In genomic region chr16:10821387-10821786, GRCm38 (mm10) we compare ENCODE assay signal across 22 mouse cellular contexts. TPM values are rescaled to one million over a fixed set of nuclear protein-coding genes. Genes with fewer than 3 reads are reported as not detected.
DNase-seq lines count a peak whose midpoint lies in the region; ATAC-seq lines count a peak whose summit lies in the region.
"Had no signal": no experiment of that assay in that cellular context is flagged by ENCODE, and none has a peak within 500 bp of the region (broad histone marks: within the 10 kb centered on the region; RNA-seq: fewer than 3 reads in every experiment).

No protein-coding gene starts in this region.

- DNase-seq in heart, adult 11 months: peak; percentile 96
- no peak for DNase-seq in heart, postnatal 10 days
- DNase-seq in kidney, adult 9 months: no peak
- peak; percentile 51 for DNase-seq in A20 (ENCODE audit: low read depth, low spot score)
- DNase-seq in adrenal gland, postnatal 4 days (ENCODE audit: low spot score in 2 of 2): no peak
- no peak for DNase-seq in cerebellum, adult 18-20 months
- DNase-seq: cerebellum, postnatal 25 days; forebrain, postnatal 0 days; gastrocnemius, adult 2 months; right cerebral cortex, postnatal 25 days had no signal

- WGBS in kidney, embryonic 15.5 days: 30% methylated on average over 4 of the region's 4 CpGs

- no peaks in the 10 kb centered on the region for H3K36me3 ChIP-seq in kidney, embryonic 15.5 days
- H3K36me3 ChIP-seq: hindbrain, embryonic 15.5 days had no signal

- peak overlapping the region; percentile 59 for H3K27ac ChIP-seq in kidney, embryonic 15.5 days
- H3K27ac ChIP-seq: gastrocnemius, adult 2 months; hindbrain, embryonic 15.5 days; layer of hippocampus, adult 2 months; left cerebral cortex, adult 2 months had no signal

- no peak overlapping the region for H3K9ac ChIP-seq in kidney, embryonic 15.5 days
- H3K9ac ChIP-seq: forebrain, postnatal 0 days; hindbrain, embryonic 15.5 days had no signal

- no peak overlapping the region for H3K4me2 ChIP-seq in kidney, embryonic 15.5 days
- H3K4me2 ChIP-seq: hindbrain, embryonic 15.5 days had no signal

- H3K27me3 ChIP-seq in kidney, embryonic 15.5 days: no peaks in the 10 kb centered on the region
- H3K27me3 ChIP-seq: hindbrain, embryonic 15.5 days; Patski had no signal

- peaks cover 15% of the 10 kb centered on the region for H3K4me1 ChIP-seq in kidney, embryonic 15.5 days
- H3K4me1 ChIP-seq: hindbrain, embryonic 15.5 days had no signal

- H3K9me3 ChIP-seq in kidney, embryonic 15.5 days (replicated peaks): no peaks in the 10 kb centered on the region
- H3K9me3 ChIP-seq: hindbrain, embryonic 15.5 days had no signal

- intact Hi-C loops in heart, postnatal 10 days (cut with DNase I): no loop called here

- peak; percentile 81 for ATAC-seq in kidney, embryonic 15.5 days (replicated peaks; ENCODE audit: low FRiP score)
- 0 out of 2 replicates have a peak, but pooled peaks have one; percentile 14 for ATAC-seq in neutrophil, adult 5-6 weeks (ENCODE audit: extremely low read depth, insufficient number of reproducible peaks, low FRiP score, poor library complexity, severe bottlenecking)
- ATAC-seq: forebrain, postnatal 0 days; lung, postnatal 0 days; Patski had no signal

- no peak overlapping the region for H3K4me3 ChIP-seq in kidney, embryonic 15.5 days (replicated peaks)
- H3K4me3 ChIP-seq: gastrocnemius, adult 2 months; hindbrain, embryonic 15.5 days; layer of hippocampus, adult 2 months; left cerebral cortex, adult 2 months had no signal

RNA-seq across cellular contexts. Expression of gene Gm11172, which starts 8.7 kb away (rescaled TPM):
- total RNA-seq in heart, postnatal 10 days (2021): not detected
- polyA plus RNA-seq in kidney, embryonic 15.5 days (2015; fragmentation: Nextera tagmentation; extraction: Ambion mirVana): not detected in 2 replicates
- not detected in 2 replicates for total RNA-seq in neutrophil, adult 5-6 weeks (2017)
- total RNA-seq in adrenal gland, postnatal 4 days (2021): not detected
- total RNA-seq: forebrain, postnatal 0 days; gastrocnemius, adult 2 months; layer of hippocampus, adult 2 months; left cerebral cortex, adult 2 months; liver, adult 2 months; megakaryocyte-erythroid progenitor cell, adult 5-6 weeks; midbrain, postnatal 0 days had no signal
- polyA plus RNA-seq: forebrain, postnatal 0 days; hindbrain, embryonic 15.5 days; liver, adult 2 months; lung, postnatal 0 days; midbrain, postnatal 0 days; neural tube, embryonic 11.5 days; Patski; thymus, postnatal 0 days had no signal

RNA-seq across cellular contexts. Expression of gene Rmi2, which starts 13.5 kb away (rescaled TPM):
- total RNA-seq in heart, postnatal 10 days (2021): 1 to 10 TPM; 2.0 TPM
- 4.1 and 4.2 TPM in 2 replicates for polyA plus RNA-seq in kidney, embryonic 15.5 days (2015; fragmentation: Nextera tagmentation; extraction: Ambion mirVana)
- 0.47 and 0.61 TPM in 2 replicates for total RNA-seq in neutrophil, adult 5-6 weeks (2017)
- 1 to 10 TPM; 2.1 to 3.4 TPM for total RNA-seq in adrenal gland, postnatal 4 days (2021)
- polyA plus RNA-seq: liver, adult 2 months had no signal

RNA-seq across cellular contexts. Expression of gene Prm1, which starts 15.7 kb away (rescaled TPM):
- total RNA-seq in heart, postnatal 10 days (2021): not detected
- 0.51 TPM in 1 of 2 replicates, not detected in the other for polyA plus RNA-seq in kidney, embryonic 15.5 days (2015; fragmentation: Nextera tagmentation; extraction: Ambion mirVana)
- total RNA-seq in neutrophil, adult 5-6 weeks (2017): not detected in 2 replicates
- not detected for total RNA-seq in adrenal gland, postnatal 4 days (2021)
- total RNA-seq: forebrain, postnatal 0 days; gastrocnemius, adult 2 months; layer of hippocampus, adult 2 months; left cerebral cortex, adult 2 months; liver, adult 2 months; megakaryocyte-erythroid progenitor cell, adult 5-6 weeks; midbrain, postnatal 0 days had no signal
- polyA plus RNA-seq: forebrain, postnatal 0 days; liver, adult 2 months; lung, postnatal 0 days; midbrain, postnatal 0 days; neural tube, embryonic 11.5 days had no signal

RNA-seq across cellular contexts. Expression of gene Prm2, which starts 25.5 kb away (rescaled TPM):
- total RNA-seq in heart, postnatal 10 days (2021): not detected
- not detected in 2 replicates for polyA plus RNA-seq in kidney, embryonic 15.5 days (2015; fragmentation: Nextera tagmentation; extraction: Ambion mirVana)
- total RNA-seq in neutrophil, adult 5-6 weeks (2017): not detected in 2 replicates
- total RNA-seq in adrenal gland, postnatal 4 days (2021): not detected
- total RNA-seq: forebrain, postnatal 0 days; gastrocnemius, adult 2 months; layer of hippocampus, adult 2 months; left cerebral cortex, adult 2 months; liver, adult 2 months; megakaryocyte-erythroid progenitor cell, adult 5-6 weeks; midbrain, postnatal 0 days had no signal
- polyA plus RNA-seq: forebrain, postnatal 0 days; hindbrain, embryonic 15.5 days; liver, adult 2 months; lung, postnatal 0 days; midbrain, postnatal 0 days; neural tube, embryonic 11.5 days; Patski; thymus, postnatal 0 days had no signal

RNA-seq across cellular contexts. Expression of gene Prm3, which starts 30.7 kb away (rescaled TPM):
- total RNA-seq in heart, postnatal 10 days (2021): not detected
- not detected in 2 replicates for polyA plus RNA-seq in kidney, embryonic 15.5 days (2015; fragmentation: Nextera tagmentation; extraction: Ambion mirVana)
- not detected in 2 replicates for total RNA-seq in neutrophil, adult 5-6 weeks (2017)
- total RNA-seq in adrenal gland, postnatal 4 days (2021): not detected
- total RNA-seq: forebrain, postnatal 0 days; gastrocnemius, adult 2 months; layer of hippocampus, adult 2 months; left cerebral cortex, adult 2 months; liver, adult 2 months; megakaryocyte-erythroid progenitor cell, adult 5-6 weeks; midbrain, postnatal 0 days had no signal
- polyA plus RNA-seq: forebrain, postnatal 0 days; hindbrain, embryonic 15.5 days; liver, adult 2 months; lung, postnatal 0 days; midbrain, postnatal 0 days; neural tube, embryonic 11.5 days; Patski; thymus, postnatal 0 days had no signal

Comparison
In these comparisons a context has a peak if more than half of its experiments do, and no peak if none do; other contexts are left out.
1. DNase-seq: peak in heart, adult 11 months (single experiment) and A20 (single experiment); none in heart, postnatal 10 days (0 of 2), kidney, adult 9 months (single experiment), adrenal gland, postnatal 4 days (0 of 2) and cerebellum, adult 18-20 months (0 of 2).